8 mouse cellular contexts compared by ENCODE assay signal in genomic region chr12:111809762-111810161, GRCm38 (mm10). TPM values are rescaled to one million over a fixed set of nuclear protein-coding genes. Genes with fewer than 3 reads are reported as not detected.
A peak's percentile ranks its signal among the peaks of the same experiment; 100 is the strongest.
DNase-seq lines count a peak whose midpoint lies in the region; ATAC-seq lines count a peak whose summit lies in the region.

No protein-coding gene starts in this region.

- peaks cover 49% of the 10 kb centered on the region for H3K36me3 ChIP-seq in heart, embryonic 12.5 days
- peaks cover 32% of the 10 kb centered on the region for H3K36me3 ChIP-seq in kidney, embryonic 16.5 days (ENCODE audit: insufficient read depth, low read length)
- peaks cover 72% of the 10 kb centered on the region for H3K36me3 ChIP-seq in liver, embryonic 12.5 days
- peaks cover 12% of the 10 kb centered on the region; the same call in 1 of the 2 replicates for H3K36me3 ChIP-seq in stomach, embryonic 16.5 days (ENCODE audit: control insufficient read depth, insufficient read depth, low read length)

- H3K27ac ChIP-seq in heart, embryonic 12.5 days (ENCODE audit: poor library complexity, severe bottlenecking): peak overlapping the region; percentile 13; the same call in 1 of the 2 replicates
- H3K27ac ChIP-seq in kidney, embryonic 16.5 days (ENCODE audit: low read length): peak overlapping the region; percentile 45
- H3K27ac ChIP-seq in liver, embryonic 12.5 days: peak overlapping the region; percentile 52; the same call in 1 of the 2 replicates
- H3K27ac ChIP-seq in stomach, embryonic 16.5 days (ENCODE audit: low read length): peak overlapping the region; percentile 70

- DNase-seq in A20 (ENCODE audit: low read depth, low spot score): peak; percentile 67
- peak; percentile 92 for DNase-seq in brain, adult 2 months (ENCODE audit: low read depth, low spot score)
- DNase-seq in naive thymus-derived CD4-positive, alpha-beta T cell, adult 2 months (ENCODE audit: low read depth): peak; percentile 82

- H3K9me3 ChIP-seq in heart, embryonic 12.5 days (replicated peaks): no peaks in the 10 kb centered on the region
- H3K9me3 ChIP-seq in kidney, embryonic 16.5 days (ENCODE audit: low read length): no peaks in the 10 kb centered on the region
- no peaks in the 10 kb centered on the region for H3K9me3 ChIP-seq in liver, embryonic 12.5 days (replicated peaks)
- H3K9me3 ChIP-seq in stomach, embryonic 16.5 days (replicated peaks; ENCODE audit: control insufficient read depth, low read length): no peaks in the 10 kb centered on the region

- H3K4me3 ChIP-seq in heart, embryonic 12.5 days: no peak overlapping the region
- H3K4me3 ChIP-seq in kidney, embryonic 16.5 days (ENCODE audit: low read length): no peak overlapping the region
- H3K4me3 ChIP-seq in liver, embryonic 12.5 days: no peak overlapping the region
- H3K4me3 ChIP-seq in stomach, embryonic 16.5 days (replicated peaks; ENCODE audit: low read length): no peak overlapping the region

- peak overlapping the region; percentile 49; the same call in 1 of the 2 replicates for H3K9ac ChIP-seq in heart, embryonic 12.5 days
- peak overlapping the region; percentile 19; the same call in 1 of the 2 replicates for H3K9ac ChIP-seq in kidney, embryonic 16.5 days (replicated peaks; ENCODE audit: low read length)
- no peak overlapping the region; the same call in 1 of the 2 replicates for H3K9ac ChIP-seq in liver, embryonic 12.5 days
- H3K9ac ChIP-seq in stomach, embryonic 16.5 days (ENCODE audit: low read length): peak overlapping the region; percentile 49; the same call in 1 of the 2 replicates

- ATAC-seq in erythroid progenitor cell, adult 5-6 weeks (replicated peaks; ENCODE audit: low FRiP score, poor library complexity, severe bottlenecking): peak; percentile 32; the same call in 1 of the 2 replicates
- peak; percentile 19; the same call in 1 of the 2 replicates for ATAC-seq in heart, embryonic 12.5 days (ENCODE audit: insufficient number of reproducible peaks, low FRiP score)
- peak; percentile 46 for ATAC-seq in kidney, embryonic 16.5 days (ENCODE audit: low FRiP score, low TSS enrichment)
- ATAC-seq in liver, embryonic 12.5 days: no peak
- ATAC-seq in stomach, embryonic 16.5 days (ENCODE audit: insufficient read depth, low FRiP score): peak; percentile 57

- no peaks in the 10 kb centered on the region for H3K27me3 ChIP-seq in heart, embryonic 12.5 days (replicated peaks)
- H3K27me3 ChIP-seq in kidney, embryonic 16.5 days (ENCODE audit: insufficient read depth, low read length): no peaks in the 10 kb centered on the region
- no peaks in the 10 kb centered on the region for H3K27me3 ChIP-seq in liver, embryonic 12.5 days (replicated peaks)
- no peaks in the 10 kb centered on the region for H3K27me3 ChIP-seq in stomach, embryonic 16.5 days (ENCODE audit: control insufficient read depth, insufficient read depth, low read length)

- peaks cover 27% of the 10 kb centered on the region for H3K4me1 ChIP-seq in heart, embryonic 12.5 days (replicated peaks)
- peaks cover 22% of the 10 kb centered on the region for H3K4me1 ChIP-seq in kidney, embryonic 16.5 days (ENCODE audit: insufficient read depth, low read length)
- peaks cover 44% of the 10 kb centered on the region for H3K4me1 ChIP-seq in liver, embryonic 12.5 days
- peaks cover 24% of the 10 kb centered on the region for H3K4me1 ChIP-seq in stomach, embryonic 16.5 days (ENCODE audit: control insufficient read depth, insufficient read depth, low read length)

- peak overlapping the region; percentile 23 for H3K4me2 ChIP-seq in heart, embryonic 12.5 days
- no peak overlapping the region for H3K4me2 ChIP-seq in kidney, embryonic 16.5 days (replicated peaks; ENCODE audit: low read depth, low read length)
- H3K4me2 ChIP-seq in liver, embryonic 12.5 days: peak overlapping the region; percentile 34
- H3K4me2 ChIP-seq in stomach, embryonic 16.5 days (ENCODE audit: low read depth, low read length): 0 out of 2 replicates have a peak overlapping the region, but pooled peaks have one; percentile 10

- WGBS in heart, embryonic 12.5 days: 8% methylated on average over 9 of the region's 9 CpGs
- WGBS in kidney, embryonic 16.5 days: 4% methylated on average over 9 of the region's 9 CpGs
- WGBS in liver, embryonic 12.5 days (ENCODE audit: insufficient replicate concordance): 12% methylated on average over 9 of the region's 9 CpGs
- WGBS in stomach, embryonic 16.5 days: 2% methylated on average over 9 of the region's 9 CpGs

RNA-seq across cellular contexts. Expression of gene Xrcc3, which starts 3.9 kb away (rescaled TPM):
- total RNA-seq in erythroid progenitor cell, adult 5-6 weeks (2015; ENCODE audit: low replicate concordance): 8.0 and 12.3 TPM in 2 replicates
- 5.3 and 28.4 TPM in 2 replicates for total RNA-seq in erythroid progenitor cell, adult 5-6 weeks (2017; ENCODE audit: low replicate concordance)
- polyA plus RNA-seq in heart, embryonic 12.5 days (2016; fragmentation: Nextera tagmentation; extraction: Ambion mirVana): 6.1 and 8.1 TPM in 2 replicates
- 12.4 and 16.1 TPM in 2 replicates for polyA plus RNA-seq in kidney, embryonic 16.5 days (2015; fragmentation: Nextera tagmentation; extraction: Ambion mirVana)
- polyA plus RNA-seq in liver, embryonic 12.5 days (2016; fragmentation: Nextera tagmentation; extraction: Ambion mirVana): 7.7 and 8.2 TPM in 2 replicates
- polyA plus RNA-seq in stomach, embryonic 16.5 days (2015; fragmentation: Nextera tagmentation; extraction: Ambion mirVana): 6.9 and 9.9 TPM in 2 replicates

RNA-seq across cellular contexts. Expression of gene Zfyve21, which starts 4.2 kb away (rescaled TPM):
- total RNA-seq in erythroid progenitor cell, adult 5-6 weeks (2015; ENCODE audit: low replicate concordance): 4.2 and 9.4 TPM in 2 replicates
- total RNA-seq in erythroid progenitor cell, adult 5-6 weeks (2017; ENCODE audit: low replicate concordance): 5.6 and 8.4 TPM in 2 replicates
- polyA plus RNA-seq in heart, embryonic 12.5 days (2016; fragmentation: Nextera tagmentation; extraction: Ambion mirVana): 70.6 and 71.9 TPM in 2 replicates
- polyA plus RNA-seq in kidney, embryonic 16.5 days (2015; fragmentation: Nextera tagmentation; extraction: Ambion mirVana): 133 and 159 TPM in 2 replicates
- polyA plus RNA-seq in liver, embryonic 12.5 days (2016; fragmentation: Nextera tagmentation; extraction: Ambion mirVana): 60.6 and 61.9 TPM in 2 replicates
- polyA plus RNA-seq in stomach, embryonic 16.5 days (2015; fragmentation: Nextera tagmentation; extraction: Ambion mirVana): 131 and 137 TPM in 2 replicates

RNA-seq across cellular contexts. Expression of gene Klc1, which starts 51.1 kb away (rescaled TPM):
- 18.0 and 31.7 TPM in 2 replicates for total RNA-seq in erythroid progenitor cell, adult 5-6 weeks (2015; ENCODE audit: low replicate concordance)
- 38.2 and 63.6 TPM in 2 replicates for total RNA-seq in erythroid progenitor cell, adult 5-6 weeks (2017; ENCODE audit: low replicate concordance)
- polyA plus RNA-seq in heart, embryonic 12.5 days (2016; fragmentation: Nextera tagmentation; extraction: Ambion mirVana): 113 and 117 TPM in 2 replicates
- 98.5 and 101 TPM in 2 replicates for polyA plus RNA-seq in kidney, embryonic 16.5 days (2015; fragmentation: Nextera tagmentation; extraction: Ambion mirVana)
- polyA plus RNA-seq in liver, embryonic 12.5 days (2016; fragmentation: Nextera tagmentation; extraction: Ambion mirVana): 35.6 TPM in 2 replicates
- 90.8 and 96.1 TPM in 2 replicates for polyA plus RNA-seq in stomach, embryonic 16.5 days (2015; fragmentation: Nextera tagmentation; extraction: Ambion mirVana)

Comparison
In these comparisons a context has a peak if more than half of its experiments do, and no peak if none do; other contexts are left out.
1. H3K27ac ChIP-seq: peak in every context shown above with its lines; median percentile 70 in stomach, embryonic 16.5 days; 52 in liver, embryonic 12.5 days; 45 in kidney, embryonic 16.5 days; 13 in heart, embryonic 12.5 days.